ENCODE assay signal across 8 mouse cellular contexts in genomic region chr11:54002761-54003717, GRCm38 (mm10). TPM values are rescaled to one million over a fixed set of nuclear protein-coding genes. Genes with fewer than 3 reads are reported as not detected.
A peak's percentile ranks its signal among the peaks of the same experiment; 100 is the strongest.
DNase-seq lines count a peak whose midpoint lies in the region; ATAC-seq lines count a peak whose summit lies in the region.
"Not testable (repeated sequence)": the region's sequence is repeated elsewhere in the genome, so short reads cannot be mapped to it uniquely, and the experiment has no call there.

No protein-coding gene starts in this region.

- not testable (repeated sequence) for H3K4me2 ChIP-seq in forebrain, embryonic 15.5 days (replicated peaks); hindbrain, embryonic 14.5 days (replicated peaks); lung, embryonic 16.5 days (ENCODE audit: low read depth, low read length)

- WGBS in forebrain, embryonic 15.5 days: 50% methylated on average over 12 of the region's 12 CpGs
- WGBS in hindbrain, embryonic 14.5 days: 50% methylated on average over 12 of the region's 12 CpGs
- WGBS in lung, embryonic 16.5 days: 30% methylated on average over 12 of the region's 12 CpGs

- peak; percentile 68 for ATAC-seq in forebrain, embryonic 15.5 days (replicated peaks)
- not testable (repeated sequence) for ATAC-seq in hindbrain, embryonic 14.5 days (ENCODE audit: low FRiP score)
- ATAC-seq in lung, embryonic 16.5 days (ENCODE audit: low read depth): peak; percentile 56

- H3K36me3 ChIP-seq in forebrain, embryonic 15.5 days; hindbrain, embryonic 14.5 days (replicated peaks; ENCODE audit: control insufficient read depth, insufficient read depth); lung, embryonic 16.5 days (ENCODE audit: control insufficient read depth, insufficient read depth, low read length): not testable (repeated sequence)

- not testable (repeated sequence) for H3K9ac ChIP-seq in forebrain, embryonic 15.5 days (replicated peaks); hindbrain, embryonic 14.5 days; lung, embryonic 16.5 days (ENCODE audit: low read length)

- H3K27ac ChIP-seq in forebrain, embryonic 15.5 days (replicated peaks); hindbrain, embryonic 14.5 days; lung, embryonic 16.5 days (ENCODE audit: low read length): not testable (repeated sequence)

- H3K9me3 ChIP-seq in forebrain, embryonic 15.5 days; hindbrain, embryonic 14.5 days (ENCODE audit: control insufficient read depth, low read length); lung, embryonic 16.5 days (ENCODE audit: control insufficient read depth, low read length): not testable (repeated sequence)

- peak; percentile 89 for DNase-seq in NIH3T3 (ENCODE audit: low read depth)
- DNase-seq in cerebellum, adult 8-10 months: peak; percentile 81
- DNase-seq in hindbrain, embryonic 14.5 days (ENCODE audit: low spot score): peak; percentile 82
- DNase-seq in layer of hippocampus, postnatal 10 days (ENCODE audit: low spot score in 2 of 2): peak; percentile 72 to 80
- DNase-seq in ovary, postnatal 14 days (ENCODE audit: low spot score): peak; percentile 61
- peak; percentile 54 for DNase-seq in thymus, postnatal 14 days

- not testable (repeated sequence) for H3K4me1 ChIP-seq in forebrain, embryonic 15.5 days; hindbrain, embryonic 14.5 days (replicated peaks; ENCODE audit: control insufficient read depth, insufficient read depth, low read length); lung, embryonic 16.5 days (replicated peaks; ENCODE audit: control insufficient read depth, insufficient read depth, low read length)

- not testable (repeated sequence) for H3K27me3 ChIP-seq in forebrain, embryonic 15.5 days; hindbrain, embryonic 14.5 days (ENCODE audit: control insufficient read depth, insufficient read depth, low read length); lung, embryonic 16.5 days (ENCODE audit: control insufficient read depth, insufficient read depth, low read depth, low read length)

- H3K4me3 ChIP-seq in forebrain, embryonic 15.5 days; hindbrain, embryonic 14.5 days (replicated peaks; ENCODE audit: low read length); lung, embryonic 16.5 days (ENCODE audit: low read length): not testable (repeated sequence)

RNA-seq across cellular contexts. Expression of gene Slc22a21, which starts 22.9 kb away (rescaled TPM):
- polyA plus RNA-seq in forebrain, embryonic 15.5 days (2015; fragmentation: Nextera tagmentation; extraction: Ambion mirVana): 0.84 and 1.2 TPM in 2 replicates
- 3.1 and 4.6 TPM in 2 replicates for polyA plus RNA-seq in hindbrain, embryonic 14.5 days (2014; fragmentation: Nextera tagmentation; extraction: Ambion mirVana)
- total RNA-seq in layer of hippocampus, postnatal 10 days (2021): 1 to 10 TPM; 3.7 to 4.1 TPM
- polyA plus RNA-seq in lung, embryonic 16.5 days (2015; fragmentation: Nextera tagmentation; extraction: Ambion mirVana): 3.6 and 5.0 TPM in 2 replicates

RNA-seq across cellular contexts. Expression of gene Slc22a4, which starts 24.9 kb away (rescaled TPM):
- polyA plus RNA-seq in forebrain, embryonic 15.5 days (2015; fragmentation: Nextera tagmentation; extraction: Ambion mirVana): 1.1 and 1.2 TPM in 2 replicates
- polyA plus RNA-seq in hindbrain, embryonic 14.5 days (2014; fragmentation: Nextera tagmentation; extraction: Ambion mirVana): 3.4 and 4.0 TPM in 2 replicates
- 1 to 10 TPM; 6.7 to 7.6 TPM for total RNA-seq in layer of hippocampus, postnatal 10 days (2021)
- polyA plus RNA-seq in lung, embryonic 16.5 days (2015; fragmentation: Nextera tagmentation; extraction: Ambion mirVana): 0.63 and 0.69 TPM in 2 replicates
